Mouse (Mus musculus) midbrain, embryonic 10.5 days (tissue): ENCODE measurements at regions not wholly inside any gene's neighbourhood (a gene's known extent, or its start where the extent isn't known, plus 50 kb on each side); places are given as distances from the start of the nearest gene placed in this dataset.
A peak's percentile ranks its signal among the peaks of the same experiment; 100 is the strongest.
"Not testable (repeated sequence)": the region's sequence is repeated elsewhere in the genome, so short reads cannot be mapped to it uniquely, and the experiment has no call there.

ENCODE experiments used
- DNase-seq: peaks from one replicate; pipeline ENCODE4 v3.0.0-alpha.2; 2017; ENCODE audit warnings: low spot score
- H3K27ac ChIP-seq: fragments of 300-500 bp; sonication (generic); replicated peaks from 2 replicates; pipeline ENCODE4 v1.5.1; 2016; ENCODE audit warnings: mild to moderate bottlenecking
- H3K27me3 ChIP-seq: fragments of 300-500 bp; sonication (generic); 2 replicates; pipeline ENCODE4 v1.6.1; 2016; ENCODE audit warnings: low read depth, mild to moderate bottlenecking; ENCODE audit not compliant: poor library complexity, severe bottlenecking
- H3K36me3 ChIP-seq: fragments of 300-500 bp; sonication (generic); 2 replicates; pipeline ENCODE4 v1.6.1; 2016; ENCODE audit warnings: mild to moderate bottlenecking, moderate library complexity
- H3K4me1 ChIP-seq: fragments of 300-500 bp; sonication (generic); 2 replicates; pipeline ENCODE4 v1.6.1; 2016
- H3K4me3 ChIP-seq: fragments of 300-500 bp; sonication (generic); 2 replicates; pipeline ENCODE4 v1.5.1; 2016; ENCODE audit warnings: mild to moderate bottlenecking, moderate library complexity
- H3K9me3 ChIP-seq: fragments of 300-500 bp; sonication (generic); replicated peaks from 2 replicates; pipeline ENCODE4 v1.6.1; 2016; ENCODE audit warnings: mild to moderate bottlenecking
- WGBS: fragments of 180-500 bp; shearing (Covaris S2); methylation state at CpG from one replicate; pipeline ENCODE4 v1.1.7; 2016; 5-methylcytosine and 5-hydroxymethylcytosine counted together

DNA sequence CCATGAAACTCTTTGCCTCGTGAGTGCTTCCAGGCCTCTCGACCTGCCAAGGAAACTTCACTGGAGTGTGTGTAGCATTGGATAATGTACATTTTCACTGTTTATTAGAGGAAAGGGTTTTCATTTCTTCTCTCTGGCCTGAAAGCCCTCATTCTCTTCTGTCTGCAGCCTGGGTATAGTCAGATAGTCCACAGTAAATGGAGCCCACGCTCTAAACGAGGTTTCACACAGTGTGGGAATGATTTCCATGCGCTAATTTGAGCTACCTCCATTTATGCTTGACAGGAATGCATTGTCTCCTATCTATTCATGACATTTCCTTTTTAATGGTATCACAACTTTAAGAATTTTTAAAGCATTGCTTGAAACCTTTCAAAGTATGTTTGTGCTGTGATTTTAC, 180.8 kb upstream of the Pfkp start:
- 94% methylated on average over 5 of the region's 5 CpGs for WGBS
- Histone ChIP-seq H3K9me3 (no peaks in the 10 kb centered on the region; the same call in 1 of the 2 replicates), H3K27me3 (no peaks in the 10 kb centered on the region), H3K27ac (no peak overlapping the region), H3K36me3 (no peaks in the 10 kb centered on the region), H3K4me1 (no peaks in the 10 kb centered on the region), H3K4me3 (no peak overlapping the region)
- no peak for DNase-seq

DNA sequence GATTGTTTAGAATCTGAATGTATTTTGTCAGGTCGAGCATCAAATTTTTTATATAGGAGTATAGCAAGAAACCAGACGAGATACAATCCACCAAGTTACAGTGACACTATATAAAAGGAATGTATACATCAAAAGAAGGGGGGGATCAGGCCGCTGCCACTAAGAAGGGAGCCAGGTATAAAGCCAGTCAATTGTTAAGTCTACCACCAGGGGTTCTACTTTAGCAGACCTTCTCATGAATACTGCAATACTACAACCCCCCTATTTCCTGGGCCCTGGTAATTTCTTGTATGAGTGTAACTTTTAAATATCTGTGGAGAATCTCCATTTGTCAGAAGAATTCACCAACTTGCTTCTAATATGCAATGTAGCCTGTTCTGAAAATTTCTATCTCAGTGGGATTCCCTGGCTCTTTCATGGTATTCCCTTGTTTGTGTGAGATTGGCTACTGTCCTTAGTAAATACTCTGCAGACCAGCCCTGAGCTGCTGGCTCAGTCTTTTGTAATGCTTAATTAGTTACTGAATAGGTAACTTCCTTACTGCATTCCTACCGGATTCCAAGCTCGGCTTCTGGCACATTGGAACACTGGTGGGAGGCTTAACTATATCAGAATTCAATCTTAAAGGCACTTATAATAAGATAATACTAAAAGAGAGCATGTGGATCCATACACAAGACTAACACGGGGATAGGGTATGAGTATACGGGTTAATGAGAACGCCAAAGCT, 180.2 kb upstream of the Pfkp start:
- not testable (repeated sequence) for DNase-seq, H3K27ac ChIP-seq, H3K9me3 ChIP-seq, H3K27me3 ChIP-seq, H3K4me3 ChIP-seq, H3K36me3 ChIP-seq, H3K4me1 ChIP-seq
- WGBS = 86% methylated on average over 8 of the region's 8 CpGs

DNA sequence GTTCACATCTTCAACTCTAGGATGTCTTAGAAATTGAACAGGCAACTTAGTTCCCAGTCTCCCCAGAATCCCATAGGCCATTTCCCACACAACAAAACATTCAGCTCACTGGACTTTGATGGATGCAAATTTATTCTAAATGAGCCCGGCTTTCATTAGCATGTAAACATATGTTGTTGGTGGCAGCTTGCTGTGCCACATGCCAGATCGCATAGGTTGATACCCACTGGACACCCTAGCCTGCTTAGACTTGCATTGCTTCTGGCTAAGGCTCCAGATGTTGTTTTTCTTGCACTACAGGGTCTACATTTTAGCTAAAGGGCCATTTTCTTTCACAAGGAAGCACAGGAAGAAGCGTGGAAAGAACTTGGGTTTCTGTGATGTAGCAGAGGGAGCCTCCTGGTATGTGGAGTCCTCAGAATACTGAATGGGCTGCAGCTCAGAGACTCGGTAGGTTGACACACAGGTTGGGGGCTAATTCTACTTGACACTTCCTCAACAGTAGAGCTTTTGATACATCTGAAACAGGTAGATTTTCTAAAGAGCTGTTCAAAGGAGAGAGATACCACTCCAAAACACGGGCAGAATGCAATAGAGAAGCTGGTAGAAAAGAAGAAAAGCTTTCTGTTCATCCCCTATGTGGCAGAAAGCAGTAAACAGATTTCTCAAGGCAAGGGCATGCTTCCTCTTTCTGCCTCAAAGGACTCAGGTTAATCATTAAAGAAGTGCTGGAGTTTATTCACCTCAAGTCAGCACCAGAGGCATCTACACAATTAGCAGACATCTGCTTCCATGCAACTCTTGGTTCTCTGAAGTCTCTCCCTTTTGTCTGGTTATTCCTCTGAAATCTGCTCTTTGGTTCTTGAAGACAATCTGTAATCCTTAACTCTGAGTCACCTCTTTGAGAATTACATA, 153.9 kb upstream of the Pfkp start:
- no peak overlapping the region for H3K4me3 ChIP-seq
- no peaks in the 10 kb centered on the region for H3K36me3 ChIP-seq
- no peaks in the 10 kb centered on the region for H3K9me3 ChIP-seq
- H3K27ac ChIP-seq = no peak overlapping the region
- no peak for DNase-seq
- no peaks in the 10 kb centered on the region for H3K27me3 ChIP-seq
- H3K4me1 ChIP-seq = no peaks in the 10 kb centered on the region
- 79% methylated on average over 5 of the region's 5 CpGs for WGBS

DNA sequence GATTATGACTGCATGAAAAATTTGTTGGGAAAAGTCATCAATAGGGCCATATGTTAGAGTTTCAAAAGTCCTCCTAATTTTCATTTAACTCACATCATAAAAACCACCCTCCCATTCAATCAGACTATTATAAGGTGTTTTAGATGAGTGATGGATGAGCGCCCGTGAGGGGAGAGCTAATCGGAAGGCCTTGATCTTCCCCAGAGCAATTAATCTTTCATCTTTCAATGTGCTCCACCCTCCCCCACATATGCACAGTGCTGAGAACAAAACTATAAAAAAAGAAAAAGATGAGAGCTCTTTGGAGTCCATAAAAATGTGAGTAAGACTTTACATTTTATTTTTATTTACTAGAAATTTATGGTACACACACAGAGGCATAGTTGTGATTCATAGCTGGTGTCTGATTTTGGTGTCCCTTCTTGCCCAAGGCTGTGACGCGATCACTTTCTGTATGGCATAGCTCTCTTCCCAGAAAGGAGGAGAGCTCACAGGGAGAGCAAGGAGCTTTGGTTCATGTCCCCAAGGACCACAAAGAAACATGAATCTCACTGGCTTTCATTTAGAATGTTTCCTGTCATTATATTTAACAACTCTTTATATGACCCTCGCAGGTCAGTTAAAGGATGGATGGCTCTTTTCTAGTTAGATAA, 119.5 kb upstream of the Pfkp start:
- Histone ChIP-seq H3K36me3 (no peaks in the 10 kb centered on the region), H3K27ac (no peak overlapping the region), H3K9me3 (no peaks in the 10 kb centered on the region), H3K4me3 (no peak overlapping the region), H3K27me3 (no peaks in the 10 kb centered on the region), H3K4me1 (no peaks in the 10 kb centered on the region)
- no peak for DNase-seq
- WGBS = 90% methylated on average over 6 of the region's 6 CpGs

DNA sequence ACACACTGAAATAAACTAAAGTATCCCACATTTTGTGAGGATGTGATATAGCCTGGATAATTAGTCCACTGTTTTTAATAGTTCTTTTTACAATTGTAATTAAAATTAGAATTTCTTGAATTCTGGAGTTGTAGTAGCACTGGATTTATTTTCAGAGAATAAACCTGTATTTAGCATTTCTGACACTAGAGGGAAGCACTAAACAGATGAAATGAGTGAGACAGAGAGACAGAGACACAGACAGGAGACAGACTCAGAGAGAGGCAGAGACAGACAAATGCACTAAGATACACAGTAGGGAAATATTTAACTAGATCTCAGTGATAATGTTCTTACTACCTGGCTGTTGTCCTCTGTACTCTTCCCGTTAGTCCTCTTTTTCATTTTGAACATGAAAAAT, 108.6 kb upstream of the Pfkp start:
- H3K9me3 ChIP-seq = no peaks in the 10 kb centered on the region
- no peaks in the 10 kb centered on the region for H3K36me3 ChIP-seq
- H3K4me3 ChIP-seq = no peak overlapping the region
- H3K4me1 ChIP-seq = no peaks in the 10 kb centered on the region
- H3K27ac ChIP-seq = no peak overlapping the region
- DNase-seq = no peak
- 87% methylated on average over 1 of the region's 1 CpGs for WGBS
- no peaks in the 10 kb centered on the region for H3K27me3 ChIP-seq

DNA sequence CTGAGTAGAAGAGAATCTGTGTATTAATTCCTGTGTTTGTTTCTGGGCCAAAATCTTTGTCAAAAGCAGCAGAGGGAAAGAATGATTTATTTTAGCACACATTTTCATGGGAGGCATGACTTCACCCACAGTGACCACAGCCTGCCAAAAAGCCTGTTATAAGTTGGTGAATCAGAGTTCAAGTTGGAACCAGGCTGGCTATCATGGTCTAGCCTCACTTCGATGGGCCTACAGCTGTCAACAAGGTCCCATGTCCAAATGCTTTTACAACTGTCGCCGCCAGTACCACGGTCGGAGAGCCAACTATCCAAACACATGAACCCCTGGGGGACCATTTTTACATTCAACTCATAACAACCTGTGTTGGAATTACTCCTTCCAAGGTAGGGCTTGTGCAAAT, 103.0 kb upstream of the Pfkp start:
- H3K9me3 ChIP-seq = no peaks in the 10 kb centered on the region
- H3K4me1 ChIP-seq = no peaks in the 10 kb centered on the region
- H3K27ac ChIP-seq = no peak overlapping the region
- H3K36me3 ChIP-seq = no peaks in the 10 kb centered on the region
- 90% methylated on average over 5 of the region's 5 CpGs for WGBS
- H3K27me3 ChIP-seq = no peaks in the 10 kb centered on the region
- no peak overlapping the region for H3K4me3 ChIP-seq
- no peak for DNase-seq

DNA sequence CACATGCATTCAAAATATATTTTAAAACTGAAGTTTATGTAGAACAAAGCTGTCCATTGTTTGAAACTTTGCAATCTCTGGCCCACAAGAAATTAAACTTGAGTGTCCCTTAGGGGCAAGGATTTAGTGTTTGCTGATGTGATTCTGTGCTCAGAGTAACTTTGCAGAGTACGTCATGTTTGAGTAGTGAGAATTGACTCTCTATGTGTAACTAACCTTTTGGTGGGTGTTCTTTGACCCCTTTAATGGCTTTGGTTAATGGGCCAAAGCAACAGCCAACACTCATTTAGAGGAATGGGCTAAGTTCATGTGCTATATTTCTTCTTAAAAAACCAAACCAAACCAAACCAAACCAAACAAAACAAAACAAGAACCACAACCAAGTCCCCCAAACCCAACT, 102.6 kb upstream of the Pfkp start:
- Histone ChIP-seq H3K36me3 (no peaks in the 10 kb centered on the region), H3K27ac (no peak overlapping the region), H3K27me3 (no peaks in the 10 kb centered on the region), H3K4me1 (no peaks in the 10 kb centered on the region), H3K4me3 (no peak overlapping the region), H3K9me3 (no peaks in the 10 kb centered on the region)
- no peak for DNase-seq
- WGBS = 78% methylated on average over 1 of the region's 1 CpGs

DNA sequence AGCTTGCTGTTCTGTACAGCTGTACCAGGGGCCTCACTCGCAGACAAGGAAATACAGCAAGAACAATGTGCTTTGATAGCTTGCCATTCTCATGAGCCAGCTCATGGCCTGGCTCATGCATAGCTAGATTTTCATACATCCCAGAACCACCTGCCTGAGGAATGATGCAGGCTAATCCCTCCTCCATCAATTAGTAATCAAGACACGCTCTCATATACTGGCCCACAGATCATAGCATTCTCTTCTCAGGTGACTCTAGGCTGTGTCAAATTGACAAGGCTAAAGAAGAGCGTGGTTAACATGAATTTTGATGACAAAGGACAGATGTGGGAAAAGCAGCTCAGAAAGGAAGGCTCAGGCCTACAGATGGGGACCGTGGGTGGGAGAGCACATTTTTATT, 93.3 kb upstream of the Pfkp start:
- Histone ChIP-seq H3K36me3 (no peaks in the 10 kb centered on the region), H3K27ac (no peak overlapping the region), H3K9me3 (no peaks in the 10 kb centered on the region), H3K4me1 (peaks cover 6% of the 10 kb centered on the region; the same call in 1 of the 2 replicates), H3K27me3 (no peaks in the 10 kb centered on the region), H3K4me3 (no peak overlapping the region)
- no peak for DNase-seq
- WGBS = 90% methylated on average over 4 of the region's 4 CpGs

DNA sequence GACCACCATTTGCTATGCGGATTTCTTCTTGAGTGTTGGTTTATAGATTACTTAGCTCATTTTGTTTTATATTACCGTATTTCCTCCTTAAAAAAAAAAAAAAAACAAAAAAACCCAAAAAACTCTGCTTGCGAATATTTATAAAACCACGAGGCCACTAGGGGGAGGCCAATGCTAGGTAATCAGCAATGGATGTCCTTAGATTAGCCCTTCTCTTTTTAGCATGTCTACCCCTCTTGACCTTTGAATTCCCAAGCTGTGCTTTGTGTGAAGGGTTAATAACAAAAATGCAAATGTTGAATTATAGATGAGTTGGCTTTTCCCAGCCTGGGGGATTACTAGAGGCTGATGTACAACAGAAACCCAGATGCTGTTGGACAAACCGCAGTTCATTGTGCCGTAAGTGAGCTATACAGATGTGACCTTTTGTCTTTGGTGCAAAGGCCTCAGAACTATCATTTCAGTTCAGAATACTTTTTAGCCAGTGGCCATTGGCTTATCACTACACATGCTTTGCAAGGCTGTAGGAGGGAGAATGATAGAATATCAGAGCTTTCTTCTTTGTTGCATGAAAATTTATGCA, 88.5 kb upstream of the Pfkp start:
- Histone ChIP-seq H3K27ac (no peak overlapping the region), H3K4me1 (peaks cover 6% of the 10 kb centered on the region; the same call in 1 of the 2 replicates), H3K4me3 (no peak overlapping the region), H3K27me3 (no peaks in the 10 kb centered on the region), H3K36me3 (no peaks in the 10 kb centered on the region), H3K9me3 (no peaks in the 10 kb centered on the region)
- DNase-seq = peak; percentile 12
- WGBS = 62% methylated on average over 6 of the region's 6 CpGs
